Mouse (Mus musculus) liver, embryonic 16.5 days (tissue): ENCODE data around the gene Rere. TPM values are rescaled to one million over a fixed set of nuclear protein-coding genes. Genes with fewer than 3 reads are reported as not detected.
"Not testable (repeated sequence)": the region's sequence is repeated elsewhere in the genome, so short reads cannot be mapped to it uniquely, and the experiment has no call there.

Source experiments
- ATAC-seq: fragments of 200-750 bp; cut with Nextera tagmentation; 2 replicates; pipeline ENCODE4 v1.8.0; 2017; ENCODE audit warnings: low read depth, mild to moderate bottlenecking, moderate number of reproducible peaks, moderate library complexity
- H3K27ac ChIP-seq: fragments of 300-500 bp; sonication (generic); 2 replicates; pipeline ENCODE4 v1.5.1; 2014; ENCODE audit warnings: mild to moderate bottlenecking, low read length
- H3K27me3 ChIP-seq: fragments of 300-500 bp; sonication (generic); 2 replicates; pipeline ENCODE4 v1.6.1; 2014; ENCODE audit warnings: low read depth, low read length, mixed read lengths; ENCODE audit not compliant: control insufficient read depth, insufficient read depth
- H3K36me3 ChIP-seq: fragments of 300-500 bp; sonication (generic); 2 replicates; pipeline ENCODE4 v1.6.1; 2014; ENCODE audit warnings: mild to moderate bottlenecking; ENCODE audit not compliant: control insufficient read depth, insufficient read depth
- H3K4me1 ChIP-seq: fragments of 300-500 bp; sonication (generic); 2 replicates; pipeline ENCODE4 v1.6.1; 2014; ENCODE audit warnings: low read depth, low read length, mixed read lengths; ENCODE audit not compliant: control insufficient read depth
- H3K4me2 ChIP-seq: fragments of 300-500 bp; sonication (generic); 2 replicates; pipeline ENCODE4 v1.6.1; 2014; ENCODE audit warnings: low read depth, low read length, mixed read lengths
- H3K4me3 ChIP-seq: fragments of 300-500 bp; sonication (generic); 2 replicates; pipeline ENCODE4 v1.5.1; 2014; ENCODE audit warnings: low read depth, mild to moderate bottlenecking, low read length
- H3K9ac ChIP-seq: fragments of 300-500 bp; sonication (generic); 2 replicates; pipeline ENCODE4 v1.6.1; 2014; ENCODE audit warnings: low read depth, low read length
- H3K9me3 ChIP-seq: fragments of 300-500 bp; sonication (generic); replicated peaks from 2 replicates; pipeline ENCODE4 v1.6.1; 2016; ENCODE audit warnings: low read length; ENCODE audit not compliant: control insufficient read depth
- WGBS: fragments of 180-500 bp; shearing (Covaris S2); extraction: QIAGEN DNeasy Blood & Tissue Kit; methylation state at CpG from one replicate; pipeline ENCODE4 v1.1.7; 2014; ENCODE audit not compliant: insufficient replicate concordance; 5-methylcytosine and 5-hydroxymethylcytosine counted together
- polyA plus RNA-seq: library from polyadenylated mRNA; unstranded; fragments of >200 nt; fragmentation: Nextera tagmentation; extraction: Ambion mirVana; gene quantifications from 2 replicates; pipeline ENCODE4 v1.2.1, GENCODE M21; 2015

The Rere gene
- polyA plus RNA-seq, 1 experiment from 2014 or later, result 6.8 TPM

DNA sequence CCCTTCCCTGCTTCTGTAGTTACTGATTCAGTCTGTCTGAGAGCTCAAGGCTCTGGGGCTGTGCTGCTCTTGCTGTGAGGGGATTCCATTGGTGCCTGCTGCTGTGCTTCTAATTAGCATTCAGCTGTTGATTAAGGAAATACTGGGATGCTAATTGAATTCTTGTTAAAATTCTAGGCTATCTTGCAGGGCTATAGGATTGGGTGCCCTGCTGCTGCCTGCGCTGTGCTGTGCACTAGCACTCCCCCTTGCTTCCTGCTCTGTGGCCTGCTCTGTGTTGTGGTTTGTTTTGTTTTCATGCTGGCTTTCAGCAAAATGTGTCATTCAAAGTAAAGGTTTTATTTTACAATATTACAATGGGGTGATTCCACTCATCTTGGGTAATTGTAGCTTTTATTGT, 258.4 kb downstream of the Rere start:
- Histone ChIP-seq H3K9me3 (no peaks in the 10 kb centered on the region), H3K27me3 (no peaks in the 10 kb centered on the region), H3K4me2 (no peak overlapping the region), H3K4me3 (no peak overlapping the region), H3K36me3 (no peaks in the 10 kb centered on the region; the same call in 1 of the 2 replicates), H3K9ac (no peak overlapping the region), H3K27ac (no peak overlapping the region), H3K4me1 (peaks cover 10% of the 10 kb centered on the region)
- no peak for ATAC-seq
- 86% methylated on average over 1 of the region's 1 CpGs for WGBS

DNA sequence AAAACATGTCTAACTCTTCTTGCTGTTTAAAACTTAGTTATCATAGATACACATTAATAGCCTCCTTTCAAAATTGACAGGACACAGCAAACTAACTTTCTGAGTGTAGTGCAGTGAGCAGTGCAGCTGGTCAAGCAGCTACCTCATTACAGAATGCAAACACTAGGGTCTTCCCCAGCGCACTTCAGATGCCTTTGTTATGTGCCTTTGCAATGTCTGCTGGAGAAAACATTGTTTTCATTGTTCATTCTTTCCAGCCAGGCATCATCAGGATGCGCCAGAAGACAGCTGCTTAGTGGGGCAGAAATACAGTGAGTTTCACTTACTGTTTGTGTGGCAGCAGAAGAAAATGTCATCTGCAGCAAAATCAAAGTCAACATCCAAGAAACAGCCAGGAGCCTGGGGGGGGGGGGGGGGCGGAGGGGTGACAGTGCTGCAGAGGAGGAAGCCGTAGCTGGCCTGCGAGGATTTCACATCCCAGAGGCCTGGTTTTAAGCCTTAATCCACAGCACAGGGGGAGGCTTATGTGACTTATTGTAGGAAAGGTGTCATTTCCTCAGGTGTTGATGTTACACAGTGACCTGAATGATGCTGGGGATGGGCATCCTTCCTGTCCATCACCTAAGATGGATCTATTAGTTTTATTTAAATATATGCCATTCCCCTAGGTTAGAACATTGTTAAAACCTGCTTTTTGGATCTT, 259.1 kb downstream of the Rere start:
- 75% methylated on average over 4 of the region's 5 CpGs for WGBS
- Histone ChIP-seq H3K27ac (no peak overlapping the region), H3K9ac (no peak overlapping the region), H3K4me1 (peaks cover 12% of the 10 kb centered on the region), H3K9me3 (no peaks in the 10 kb centered on the region), H3K4me3 (no peak overlapping the region), H3K36me3 (no peaks in the 10 kb centered on the region; the same call in 1 of the 2 replicates), H3K27me3 (no peaks in the 10 kb centered on the region), H3K4me2 (no peak overlapping the region)
- no peak for ATAC-seq

DNA sequence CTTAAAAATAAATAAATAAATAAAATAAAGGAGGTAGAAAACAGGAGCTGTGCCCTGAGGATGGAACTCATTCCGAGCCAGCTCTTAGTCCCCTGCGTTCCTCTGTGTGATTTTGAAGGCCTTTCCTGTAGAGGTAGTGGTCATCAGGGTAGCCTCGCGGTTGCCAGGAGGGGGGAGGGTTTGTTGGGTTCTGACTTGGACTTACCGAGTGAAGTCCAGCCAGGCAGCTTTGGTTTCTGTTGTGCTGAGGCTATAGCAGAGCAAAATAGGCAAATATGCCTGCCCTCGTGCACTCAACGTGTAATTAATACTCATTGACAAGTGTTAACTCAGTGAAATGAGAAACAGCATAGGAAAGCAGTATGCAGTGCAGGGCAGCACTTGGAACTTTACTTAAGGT, 262.8 kb downstream of the Rere start:
- Histone ChIP-seq H3K27ac (peak overlapping the region; percentile 73), H3K4me1 (peaks cover 11% of the 10 kb centered on the region), H3K4me2 (peak overlapping the region; percentile 47; the same call in 1 of the 2 replicates), H3K9me3 (no peaks in the 10 kb centered on the region), H3K9ac (no peak overlapping the region), H3K27me3 (no peaks in the 10 kb centered on the region), H3K36me3 (no peaks in the 10 kb centered on the region), H3K4me3 (no peak overlapping the region)
- peak; percentile 41 for ATAC-seq
- 41% methylated on average over 7 of the region's 7 CpGs for WGBS

DNA sequence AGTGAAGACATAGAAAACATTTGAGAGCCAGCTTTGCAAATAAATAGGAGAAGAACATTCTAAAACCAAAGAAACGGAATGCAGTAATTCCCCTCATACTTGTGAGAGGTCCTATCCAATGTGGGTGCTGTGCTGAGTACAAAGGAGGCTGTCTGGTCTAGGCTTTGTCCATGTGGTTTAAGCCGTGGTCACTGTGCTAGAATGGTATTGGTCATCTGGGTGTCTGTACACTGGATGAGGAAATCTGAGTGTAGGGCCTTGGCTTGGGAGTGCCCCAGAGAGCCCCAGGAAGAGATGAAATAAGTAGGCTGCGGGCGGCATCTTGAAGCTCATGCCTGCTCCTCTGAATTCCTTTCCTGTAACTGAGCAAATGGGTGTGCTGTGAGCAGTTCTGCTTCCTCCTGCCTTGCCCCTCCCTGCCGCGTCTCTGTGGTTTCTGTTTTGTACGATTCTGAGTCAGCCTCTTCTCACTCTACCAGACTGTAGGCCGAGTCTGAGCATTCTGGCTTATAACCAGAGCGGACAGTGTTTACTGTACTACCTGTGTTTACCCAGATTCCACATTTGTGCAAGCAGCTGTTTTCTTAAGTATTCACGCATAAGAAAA, 263.3 kb downstream of the Rere start:
- ATAC-seq, result peak; percentile 76
- no peaks in the 10 kb centered on the region for H3K9me3 ChIP-seq
- H3K4me2 ChIP-seq, result peak overlapping the region; percentile 47
- H3K9ac ChIP-seq, result no peak overlapping the region
- H3K4me1 ChIP-seq, result peaks cover 11% of the 10 kb centered on the region
- H3K27me3 ChIP-seq, result no peaks in the 10 kb centered on the region
- peak overlapping the region; percentile 16 for H3K4me3 ChIP-seq
- H3K36me3 ChIP-seq, result no peaks in the 10 kb centered on the region
- WGBS, result 18% methylated on average over 10 of the region's 10 CpGs
- H3K27ac ChIP-seq, result peak overlapping the region; percentile 73

DNA sequence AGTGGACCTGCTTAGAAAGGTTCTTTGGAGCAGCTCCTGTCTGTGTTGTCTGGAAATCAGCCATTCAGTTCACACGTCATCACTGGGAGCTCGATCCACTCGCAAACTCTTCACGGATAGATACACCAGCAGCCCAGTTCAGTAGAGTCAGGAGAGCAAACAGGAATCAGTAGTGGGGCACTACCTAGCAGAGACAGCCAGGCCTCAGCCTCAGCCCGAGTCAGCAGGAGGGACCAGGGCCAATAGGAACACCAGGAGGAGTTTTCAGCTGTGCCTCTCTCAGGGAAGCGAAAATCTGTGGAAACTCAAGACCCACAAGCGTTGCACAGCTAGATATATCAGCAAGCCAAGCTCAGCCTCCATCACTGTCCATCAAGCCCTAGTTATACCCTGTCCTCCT, 264.3 kb downstream of the Rere start:
- 77% methylated on average over 7 of the region's 7 CpGs for WGBS
- H3K4me3 ChIP-seq, result no peak overlapping the region
- peaks cover 11% of the 10 kb centered on the region for H3K4me1 ChIP-seq
- H3K27me3 ChIP-seq, result no peaks in the 10 kb centered on the region
- H3K9ac ChIP-seq, result no peak overlapping the region
- no peak overlapping the region for H3K4me2 ChIP-seq
- H3K27ac ChIP-seq, result no peak overlapping the region
- H3K36me3 ChIP-seq, result no peaks in the 10 kb centered on the region
- ATAC-seq, result no peak
- H3K9me3 ChIP-seq, result no peaks in the 10 kb centered on the region

DNA sequence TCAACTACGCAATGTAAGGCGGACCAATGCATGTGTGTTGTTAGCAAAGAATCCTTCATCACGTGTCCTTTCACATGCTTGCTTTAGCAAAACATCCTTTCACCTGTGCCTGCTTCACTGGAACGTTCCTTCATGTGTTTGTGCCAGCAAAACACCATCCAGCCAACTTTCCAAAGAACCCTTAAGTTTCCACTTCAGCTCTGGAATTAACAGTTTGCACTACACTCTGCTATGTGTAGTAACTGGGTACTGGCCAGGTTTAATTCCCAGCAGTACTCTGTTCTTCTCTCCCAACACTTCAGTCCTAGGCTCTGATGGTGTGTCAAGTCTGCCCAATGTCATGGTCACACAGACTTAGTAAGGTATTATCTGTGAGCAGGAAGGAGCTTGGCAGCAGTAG, 264.9 kb downstream of the Rere start:
- 88% methylated on average over 4 of the region's 4 CpGs for WGBS
- not testable (repeated sequence) for H3K9me3 ChIP-seq, H3K27me3 ChIP-seq, H3K27ac ChIP-seq, H3K4me3 ChIP-seq, ATAC-seq, H3K4me2 ChIP-seq, H3K36me3 ChIP-seq, H3K9ac ChIP-seq
- H3K4me1 ChIP-seq, result peaks cover 13% of the 10 kb centered on the region

DNA sequence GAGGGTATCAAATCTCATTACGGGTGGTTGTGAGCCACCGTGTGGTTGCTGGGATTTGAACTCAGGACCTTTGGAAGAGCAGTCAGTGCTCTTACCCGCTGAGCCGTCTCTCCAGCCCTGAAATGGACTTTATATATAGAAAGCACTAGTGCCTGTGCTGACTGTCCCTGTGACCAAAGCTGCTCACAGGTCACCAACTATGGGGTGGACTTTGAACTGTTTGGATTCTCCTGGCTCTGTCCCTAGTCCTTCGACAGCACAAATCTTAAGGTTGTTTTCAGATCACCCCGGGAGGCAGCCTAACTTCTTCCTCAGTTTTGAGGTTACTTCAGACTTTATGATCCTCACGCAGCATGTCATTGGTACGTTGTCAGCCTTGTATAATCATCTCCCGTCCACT, 267.9 kb downstream of the Rere start:
- H3K4me3 ChIP-seq, result no peak overlapping the region
- 73% methylated on average over 9 of the region's 9 CpGs for WGBS
- H3K27me3 ChIP-seq, result no peaks in the 10 kb centered on the region
- H3K4me2 ChIP-seq, result no peak overlapping the region
- no peak for ATAC-seq
- H3K36me3 ChIP-seq, result no peaks in the 10 kb centered on the region
- H3K27ac ChIP-seq, result no peak overlapping the region
- H3K9ac ChIP-seq, result no peak overlapping the region
- H3K9me3 ChIP-seq, result no peaks in the 10 kb centered on the region
- peaks cover 14% of the 10 kb centered on the region for H3K4me1 ChIP-seq

DNA sequence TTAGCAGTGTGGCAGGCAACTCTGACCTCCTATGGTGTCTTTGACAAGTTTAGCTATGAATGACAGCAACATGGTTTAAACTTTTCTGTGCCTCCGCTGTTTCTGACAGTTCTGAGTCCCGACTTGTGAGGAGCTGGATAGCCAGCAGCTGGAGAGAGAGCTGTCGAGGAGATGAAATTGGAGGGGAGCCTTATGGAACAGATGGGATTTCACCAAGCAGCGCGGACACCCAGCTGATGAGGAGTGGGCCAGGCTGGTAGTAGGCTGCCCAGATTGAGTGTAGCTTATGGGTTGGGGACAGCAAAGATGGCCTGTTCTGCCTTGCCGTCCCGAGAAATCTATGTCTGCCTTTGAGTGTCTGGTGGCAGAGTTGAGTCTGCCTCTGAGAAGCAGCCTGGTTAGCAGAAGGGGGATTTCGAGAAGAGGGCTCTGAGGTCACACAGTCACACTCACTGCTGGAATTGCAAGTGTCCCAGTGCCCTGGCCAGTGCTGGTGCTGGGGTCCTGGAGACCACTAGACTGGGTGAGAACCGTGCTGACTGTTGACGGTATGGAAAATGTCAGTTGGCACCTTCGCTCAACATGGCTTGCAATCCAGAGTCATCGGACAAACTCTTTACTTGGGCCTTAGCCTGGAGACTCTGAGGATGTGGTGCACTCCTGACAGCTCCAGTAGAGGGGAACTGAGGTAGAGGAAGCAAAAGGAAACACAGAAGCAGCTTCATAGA, 268.7 kb downstream of the Rere start:
- no peak overlapping the region for H3K27ac ChIP-seq
- 78% methylated on average over 12 of the region's 12 CpGs for WGBS
- H3K4me3 ChIP-seq, result no peak overlapping the region
- H3K9me3 ChIP-seq, result no peaks in the 10 kb centered on the region
- no peak for ATAC-seq
- peaks cover 7% of the 10 kb centered on the region for H3K4me1 ChIP-seq
- H3K36me3 ChIP-seq, result no peaks in the 10 kb centered on the region
- H3K9ac ChIP-seq, result no peak overlapping the region
- no peaks in the 10 kb centered on the region for H3K27me3 ChIP-seq
- no peak overlapping the region for H3K4me2 ChIP-seq

DNA sequence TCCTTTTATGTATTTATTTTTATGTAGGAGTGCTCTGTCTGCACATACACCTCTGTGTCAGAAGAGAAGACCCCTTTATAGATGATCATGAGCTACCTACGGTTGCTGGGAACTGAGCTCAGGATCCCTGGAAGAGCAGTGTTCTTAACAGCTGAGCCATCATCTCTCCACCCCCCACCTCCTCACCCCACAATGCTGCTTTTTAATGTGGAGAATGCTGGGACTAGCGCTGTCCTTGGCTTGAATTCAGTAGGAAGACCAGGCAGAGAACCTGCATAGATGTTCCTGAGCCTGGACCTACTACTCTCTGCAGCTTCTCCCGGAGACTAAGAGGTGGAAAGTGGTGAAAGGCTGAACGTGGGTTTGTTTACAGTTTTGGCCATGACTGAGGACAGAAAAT, 269.9 kb downstream of the Rere start:
- ATAC-seq, result no peak
- no peak overlapping the region for H3K4me3 ChIP-seq
- 64% methylated on average over 4 of the region's 4 CpGs for WGBS

More for the DNA sequence above, 269.9 kb downstream of the Rere start:
- no peak overlapping the region for H3K27ac ChIP-seq
- H3K36me3 ChIP-seq, result no peaks in the 10 kb centered on the region
- H3K27me3 ChIP-seq, result no peaks in the 10 kb centered on the region
- H3K4me1 ChIP-seq, result peaks cover 11% of the 10 kb centered on the region
- no peaks in the 10 kb centered on the region for H3K9me3 ChIP-seq
- no peak overlapping the region for H3K9ac ChIP-seq
- H3K4me2 ChIP-seq, result no peak overlapping the region
